22 mouse cellular contexts compared by ENCODE assay signal in the genomic region with DNA sequence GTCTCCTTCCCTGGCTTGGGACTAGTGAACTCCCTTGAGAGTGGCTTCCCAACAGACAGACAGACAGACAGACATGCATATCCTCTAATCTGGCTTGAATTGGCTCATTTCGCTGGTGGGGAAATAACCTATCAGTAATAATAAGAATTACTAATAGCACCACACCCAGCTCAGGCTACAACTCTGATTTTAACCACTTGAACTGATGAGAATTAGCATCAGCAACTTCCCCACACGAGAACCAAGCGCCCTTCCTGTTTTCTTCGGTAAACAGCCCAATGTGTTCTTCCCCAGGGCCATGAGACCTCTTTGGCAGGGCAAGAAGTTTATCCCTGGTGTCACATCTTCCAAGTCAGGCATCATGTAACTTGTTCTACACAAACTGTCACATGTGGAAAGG.
DNase-seq lines count a peak whose midpoint lies in the region; ATAC-seq lines count a peak whose summit lies in the region.
"Had no signal": no experiment of that assay in that cellular context is flagged by ENCODE, and none has a peak within 500 bp of the region (broad histone marks: within the 10 kb centered on the region; RNA-seq: fewer than 3 reads in every experiment).

No protein-coding gene starts in this region.

- H3K27me3 ChIP-seq in forebrain, embryonic 13.5 days = no peaks in the 10 kb centered on the region
- H3K27me3 ChIP-seq in forebrain, embryonic 12.5 days = no peaks in the 10 kb centered on the region
- no peaks in the 10 kb centered on the region for H3K27me3 ChIP-seq in midbrain, embryonic 10.5 days (ENCODE audit: low read depth, poor library complexity, severe bottlenecking)
- no peaks in the 10 kb centered on the region for H3K27me3 ChIP-seq in midbrain, embryonic 15.5 days (replicated peaks)
- H3K27me3 ChIP-seq: embryonic facial prominence, embryonic 13.5 days; embryonic facial prominence, embryonic 15.5 days had no signal

- no peak for DNase-seq in midbrain, embryonic 10.5 days (ENCODE audit: low spot score)
- DNase-seq in cerebellum, postnatal 36 days = no peak
- DNase-seq: adrenal gland, adult 2 months; adrenal gland, postnatal 10 days; adrenal gland, postnatal 25 days; B cell, adult 2 months; cerebellum, adult 11 months; cerebellum, adult 18-20 months; cerebellum, adult 8-10 months; cerebellum, adult 9-11 months; cerebellum, postnatal 14 days had no signal

- no peak overlapping the region for H3K4me2 ChIP-seq in forebrain, embryonic 13.5 days
- H3K4me2 ChIP-seq in forebrain, embryonic 12.5 days = no peak overlapping the region
- H3K4me2 ChIP-seq in midbrain, embryonic 15.5 days = no peak overlapping the region
- H3K4me2 ChIP-seq: embryonic facial prominence, embryonic 13.5 days; embryonic facial prominence, embryonic 15.5 days had no signal

- ATAC-seq in forebrain, embryonic 13.5 days = no peak
- ATAC-seq in forebrain, embryonic 12.5 days (ENCODE audit: low FRiP score) = no peak
- ATAC-seq in midbrain, embryonic 15.5 days (replicated peaks) = no peak
- peak; percentile 85 for ATAC-seq in megakaryocyte, adult 5-6 weeks (ENCODE audit: poor library complexity, severe bottlenecking)
- peak; percentile 87 for ATAC-seq in monocyte, adult 5-6 weeks (replicated peaks; ENCODE audit: insufficient number of reproducible peaks, low FRiP score, low TSS enrichment, poor library complexity, severe bottlenecking)
- no peak for ATAC-seq in inflammation-experienced regulatory T-cells, adult 6 months
- ATAC-seq: CD4-positive, CD25-positive, alpha-beta regulatory T cell, adult 4 months had no signal

- H3K9me3 ChIP-seq in forebrain, embryonic 13.5 days (replicated peaks) = no peaks in the 10 kb centered on the region
- H3K9me3 ChIP-seq in forebrain, embryonic 12.5 days = no peaks in the 10 kb centered on the region
- no peaks in the 10 kb centered on the region for H3K9me3 ChIP-seq in midbrain, embryonic 10.5 days (replicated peaks)
- no peaks in the 10 kb centered on the region for H3K9me3 ChIP-seq in midbrain, embryonic 15.5 days
- H3K9me3 ChIP-seq: embryonic facial prominence, embryonic 13.5 days; embryonic facial prominence, embryonic 15.5 days; forebrain, embryonic 10.5 days had no signal

- peaks cover 25% of the 10 kb centered on the region for H3K4me1 ChIP-seq in forebrain, embryonic 13.5 days
- H3K4me1 ChIP-seq in forebrain, embryonic 12.5 days = peaks cover 10% of the 10 kb centered on the region
- peaks cover 15% of the 10 kb centered on the region for H3K4me1 ChIP-seq in midbrain, embryonic 10.5 days
- H3K4me1 ChIP-seq in midbrain, embryonic 15.5 days = no peaks in the 10 kb centered on the region
- H3K4me1 ChIP-seq: embryonic facial prominence, embryonic 15.5 days had no signal

- H3K36me3 ChIP-seq in forebrain, embryonic 13.5 days (ENCODE audit: poor library complexity, severe bottlenecking) = peaks cover 5% of the 10 kb centered on the region; the same call in 1 of the 2 replicates
- 0 out of 2 replicates have a peak, but pooled peaks cover 4% of the 10 kb centered on the region for H3K36me3 ChIP-seq in forebrain, embryonic 12.5 days (replicated peaks)
- peaks cover 11% of the 10 kb centered on the region for H3K36me3 ChIP-seq in midbrain, embryonic 10.5 days
- H3K36me3 ChIP-seq in midbrain, embryonic 15.5 days (replicated peaks) = no peaks in the 10 kb centered on the region
- H3K36me3 ChIP-seq: embryonic facial prominence, embryonic 13.5 days; embryonic facial prominence, embryonic 15.5 days had no signal

- peak overlapping the region; percentile 49; the same call in 1 of the 2 replicates for H3K27ac ChIP-seq in forebrain, embryonic 13.5 days
- H3K27ac ChIP-seq in forebrain, embryonic 12.5 days = no peak overlapping the region
- H3K27ac ChIP-seq in midbrain, embryonic 10.5 days (replicated peaks) = peak overlapping the region; percentile 46; the same call in 1 of the 2 replicates
- H3K27ac ChIP-seq in midbrain, embryonic 15.5 days = no peak overlapping the region
- H3K27ac ChIP-seq: embryonic facial prominence, embryonic 13.5 days; embryonic facial prominence, embryonic 15.5 days had no signal

- WGBS in forebrain, embryonic 13.5 days = 89% methylated on average over 4 of the region's 4 CpGs
- WGBS in forebrain, embryonic 12.5 days = 89% methylated on average over 4 of the region's 4 CpGs
- 91% methylated on average over 4 of the region's 4 CpGs for WGBS in midbrain, embryonic 10.5 days
- WGBS in midbrain, embryonic 15.5 days = 92% methylated on average over 4 of the region's 4 CpGs

- no peak overlapping the region for H3K9ac ChIP-seq in forebrain, embryonic 13.5 days
- H3K9ac ChIP-seq in forebrain, embryonic 12.5 days = no peak overlapping the region
- no peak overlapping the region for H3K9ac ChIP-seq in midbrain, embryonic 15.5 days
- H3K9ac ChIP-seq: embryonic facial prominence, embryonic 13.5 days; embryonic facial prominence, embryonic 15.5 days had no signal

- no peak overlapping the region for H3K4me3 ChIP-seq in forebrain, embryonic 13.5 days
- no peak overlapping the region for H3K4me3 ChIP-seq in forebrain, embryonic 12.5 days (replicated peaks)
- no peak overlapping the region for H3K4me3 ChIP-seq in midbrain, embryonic 10.5 days
- H3K4me3 ChIP-seq in midbrain, embryonic 15.5 days = no peak overlapping the region
- H3K4me3 ChIP-seq: embryonic facial prominence, embryonic 13.5 days; embryonic facial prominence, embryonic 15.5 days; erythroblast, embryonic 14.5 days; forebrain, embryonic 10.5 days had no signal

Comparison
In these comparisons a context has a peak if more than half of its experiments do, and no peak if none do; other contexts are left out.
1. H3K27ac ChIP-seq: peak in forebrain, embryonic 13.5 days (single experiment) and midbrain, embryonic 10.5 days (single experiment); none in forebrain, embryonic 12.5 days (single experiment) and midbrain, embryonic 15.5 days (single experiment).
2. ATAC-seq: peak in megakaryocyte, adult 5-6 weeks (single experiment) and monocyte, adult 5-6 weeks (single experiment); none in forebrain, embryonic 13.5 days (single experiment), forebrain, embryonic 12.5 days (single experiment), midbrain, embryonic 15.5 days (single experiment) and inflammation-experienced regulatory T-cells, adult 6 months (single experiment).